Mouse (Mus musculus): Measurements from ENCODE around the gene Zfp597.

The Zfp597 gene

GRCm38 (mm10) chr16:3884201-3885064 is at the start of gene Zfp597, which contains the start of gene Gm20695:
Gene Zfp597, minus strand, starts transcription at chr16:3884561.
Gene Gm20695, plus strand, starts transcription at chr16:3884648.
- peak; percentile 95 for DNase-seq

- no peak for DNase-seq
Measured at GRCm38 (mm10) chr16:3934091-3934490, 49.7 kb upstream of the Zfp597 start.

- no peak for DNase-seq
Measured at GRCm38 (mm10) chr16:3933536-3933935, 49.2 kb upstream of the Zfp597 start.

- no peak for DNase-seq
Measured at GRCm38 (mm10) chr16:3929151-3929550, 44.8 kb upstream of the Zfp597 start.

GRCm38 (mm10) chr16:3928582-3928981 is 44.2 kb upstream of the Zfp597 start:
- no peak for DNase-seq

- no peak for DNase-seq
Measured at GRCm38 (mm10) chr16:3923966-3924365, 39.6 kb upstream of the Zfp597 start.

GRCm38 (mm10) chr16:3923515-3923914 is 39.2 kb upstream of the Zfp597 start:
- no peak for DNase-seq

- DNase-seq: no peak
Measured at GRCm38 (mm10) chr16:3920756-3921155, 36.4 kb upstream of the Zfp597 start.

- DNase-seq: no peak
Measured at GRCm38 (mm10) chr16:3909118-3909517, 24.8 kb upstream of the Zfp597 start.

- DNase-seq: peak; percentile 95
Measured at GRCm38 (mm10) chr16:3908537-3909111, 24.3 kb upstream of the Zfp597 start, which contains the start of the genes 1700037C18Rik and Cluap1. Gene 1700037C18Rik, minus strand, starts transcription at chr16:3908689. Gene Cluap1, plus strand, starts transcription at chr16:3908801.

- no peak for DNase-seq
Measured at GRCm38 (mm10) chr16:3907471-3907870, 23.1 kb upstream of the Zfp597 start.

GRCm38 (mm10) chr16:3896553-3896952 is 12.2 kb upstream of the Zfp597 start:
- no peak for DNase-seq

GRCm38 (mm10) chr16:3896046-3896445 is 11.7 kb upstream of the Zfp597 start:
- no peak for DNase-seq

GRCm38 (mm10) chr16:3895173-3895792 is 10.9 kb upstream of the Zfp597 start:
- DNase-seq: no peak

- DNase-seq: no peak
Measured at GRCm38 (mm10) chr16:3893739-3894138, 9.4 kb upstream of the Zfp597 start.

GRCm38 (mm10) chr16:3891621-3892295 is 7.4 kb upstream of the Zfp597 start:
- DNase-seq: no peak

- DNase-seq: peak; percentile 44
Measured at GRCm38 (mm10) chr16:3885065-3885670, 807 bp upstream of the Zfp597 start.

GRCm38 (mm10) chr16:3876346-3876745 is 8.0 kb downstream of the Zfp597 start:
- DNase-seq: no peak

- peak; percentile 93 for DNase-seq
Measured at GRCm38 (mm10) chr16:3872216-3873047, 11.9 kb downstream of the Zfp597 start, which contains the start of gene Naa60. Gene Naa60, plus strand, starts transcription at chr16:3872375.

GRCm38 (mm10) chr16:3871815-3872214 is 12.5 kb downstream of the Zfp597 start:
- no peak for DNase-seq

- DNase-seq: no peak
Measured at GRCm38 (mm10) chr16:3859254-3859653, 25.1 kb downstream of the Zfp597 start.

GRCm38 (mm10) chr16:3855776-3856175 is 28.6 kb downstream of the Zfp597 start:
- DNase-seq: no peak
